Mouse (Mus musculus) Patski (cell line): ENCODE results near the gene Mms19. TPM values are rescaled to one million over a fixed set of nuclear protein-coding genes. Genes with fewer than 3 reads are reported as not detected.

Source experiments
- ATAC-seq: fragments of 100-300 bp; one replicate; pipeline ENCODE4 v1.8.0; 2021
- CTCF ChIA-PET: fragments of 350-600 bp; sonication (Branson Sonifier 250); formaldehyde crosslinking; loops from one replicate; lab custom pipeline; 2022; ENCODE audit warnings: inconsistent platforms; lab: Charles Lee
- POLR2A ChIA-PET: fragments of 350-600 bp; sonication (Branson Sonifier 250); formaldehyde crosslinking; loops from one replicate; lab custom pipeline; 2022; ENCODE audit warnings: antibody characterized with exemption, inconsistent platforms; lab: Charles Lee
- DNase-seq: peaks from one replicate; pipeline ENCODE4 v3.0.0-alpha.2; 2011; ENCODE audit warnings: low read depth, low spot score
- H3K27me3 ChIP-seq: fragments of 371-371 bp; one replicate; pipeline ENCODE4 v1.5.1; 2021
- CTCF ChIP-seq: fragments of 100-300 bp; IDR thresholded peaks from one replicate; pipeline ENCODE4 v1.5.1; 2021
- in situ Hi-C: fragments of 300-500 bp; cut with MboI; formaldehyde crosslinking; loops from 3 replicates; pipeline ENCODE4 v1.11.1; 2018; ENCODE audit warnings: low pct_unique_long_range_greater_than_20kb, mixed read lengths
- polyA plus RNA-seq: library from polyadenylated mRNA; unstranded; gene quantifications from one replicate; pipeline ENCODE4 v1.2.3, GENCODE M21; 2021

Gene Mms19
- polyA plus RNA-seq, 1 experiment from 2014 or later: 56.8 TPM

- ATAC-seq (no peak), DNase-seq (no peak)
- in situ Hi-C loops: loop anchor here (5.0 kb wide), 1 partner anchor 37 kb away; no protein-coding TSS in a partner anchor
- TF ChIP-seq CTCF: no peak
- CTCF ChIA-PET: interaction anchor here (0.7 to 4.9 kb wide), 5 partner anchors 26 to 177 kb away, joined by 3 to 19 read pairs (median 6); no protein-coding TSS in a partner anchor
- H3K27me3 ChIP-seq: no peaks in the 10 kb centered on the region
- POLR2A ChIA-PET: interaction anchor here (0.7 to 1.2 kb wide), 2 partner anchors 9 to 10 kb away, joined by 3 read pairs; no protein-coding TSS in a partner anchor
Observed at GRCm38 (mm10) chr19:41989810-41990209, 8.9 kb upstream of the Mms19 start.

- no peak for TF ChIP-seq CTCF
- H3K27me3 ChIP-seq: no peaks in the 10 kb centered on the region
- in situ Hi-C loops: loop anchor here (5.0 kb wide), 1 partner anchor 40 kb away; no protein-coding TSS in a partner anchor
- ChIA-PET POLR2A (no interaction called here), CTCF (interaction anchor here (3.5 to 4.9 kb wide), 2 partner anchors 28 to 39 kb away, joined by 13 to 19 read pairs; no protein-coding TSS in a partner anchor)
- DNase-seq: no peak
- ATAC-seq: peak; percentile 38
Observed at GRCm38 (mm10) chr19:41987206-41987605, 6.2 kb upstream of the Mms19 start.

- no peak for TF ChIP-seq CTCF
- in situ Hi-C loops: loop anchor here (5.0 kb wide), 1 partner anchor 41 kb away; no protein-coding TSS in a partner anchor
- DNase-seq (no peak), ATAC-seq (no peak)
- POLR2A ChIA-PET: no interaction called here
- CTCF ChIA-PET: no interaction called here
- no peaks in the 10 kb centered on the region for H3K27me3 ChIP-seq
Observed at GRCm38 (mm10) chr19:41985994-41986393, 5.0 kb upstream of the Mms19 start.

GRCm38 (mm10) chr19:41982791-41983150 lies 1.8 kb upstream of the Mms19 start:
- ATAC-seq: no peak
- CTCF ChIA-PET: interaction anchor here (1.0 to 3.5 kb wide), 7 partner anchors 9 to 85 kb away, joined by 3 to 25 read pairs (median 6); partner anchors contain the start of gene Ankrd2
- POLR2A ChIA-PET: interaction anchor here (0.8 to 3.1 kb wide), 4 partner anchors 16 to 44 kb away, joined by 3 to 15 read pairs (median 8); no protein-coding TSS in a partner anchor
- no peak for TF ChIP-seq CTCF
- no peaks in the 10 kb centered on the region for H3K27me3 ChIP-seq
- DNase-seq: no peak
- in situ Hi-C loops: no loop called here

- ATAC-seq (peak; percentile 2), DNase-seq (no peak)
- H3K27me3 ChIP-seq: no peaks in the 10 kb centered on the region
- POLR2A ChIA-PET: interaction anchor here (0.8 to 3.1 kb wide), 4 partner anchors 16 to 44 kb away, joined by 3 to 15 read pairs (median 5); no protein-coding TSS in a partner anchor
- in situ Hi-C loops: no loop called here
- TF ChIP-seq CTCF: no peak
- CTCF ChIA-PET: interaction anchor here (0.7 to 3.5 kb wide), 8 partner anchors 8 to 84 kb away, joined by 3 to 25 read pairs (median 6); partner anchors contain the start of gene Ankrd2
Observed at GRCm38 (mm10) chr19:41981931-41982790, 1.2 kb upstream of the Mms19 start.

- ChIA-PET POLR2A (interaction anchor here (1.0 to 3.1 kb wide), 3 partner anchors 35 to 45 kb away, joined by 4 to 15 read pairs (median 6); no protein-coding TSS in a partner anchor), CTCF (interaction anchor here (1.7 to 3.5 kb wide), 3 partner anchors 38 to 54 kb away, joined by 6 to 25 read pairs (median 9); partner anchors contain the start of gene Ankrd2)
- ATAC-seq (no peak), DNase-seq (no peak)
- H3K27me3 ChIP-seq: no peaks in the 10 kb centered on the region
- no peak for TF ChIP-seq CTCF
- in situ Hi-C loops: no loop called here
Observed at GRCm38 (mm10) chr19:41981595-41981927, 604 bp upstream of the Mms19 start, which contains the start of gene Ubtd1. Ubtd1 (plus strand) TSS chr19:41981763.

GRCm38 (mm10) chr19:41980422-41980818 lies 537 bp downstream of the Mms19 start:
- no peaks in the 10 kb centered on the region for H3K27me3 ChIP-seq
- TF ChIP-seq CTCF: no peak
- ATAC-seq: peak; percentile 1
- DNase-seq: no peak
- POLR2A ChIA-PET: interaction anchor here (0.6 to 1.5 kb wide), 6 partner anchors 9 to 1065 kb away, joined by 3 to 4 read pairs (median 3); no protein-coding TSS in a partner anchor
- CTCF ChIA-PET: interaction anchor here (1.1 to 3.2 kb wide), 3 partner anchors 46 to 86 kb away, joined by 3 to 19 read pairs (median 9); partner anchors contain the start of gene Ankrd2
- in situ Hi-C loops: no loop called here

GRCm38 (mm10) chr19:41973891-41974794 lies 6.8 kb downstream of the Mms19 start:
- no peak for DNase-seq
- TF ChIP-seq CTCF: no peak
- in situ Hi-C loops: no loop called here

GRCm38 (mm10) chr19:41969618-41970017 lies 11.3 kb downstream of the Mms19 start:
- in situ Hi-C loops: no loop called here
- no peak for ATAC-seq
- ChIA-PET POLR2A (interaction anchor here (0.6 to 0.7 kb wide), 2 partner anchors 10 to 37 kb away, joined by 3 to 4 read pairs; no protein-coding TSS in a partner anchor), CTCF (interaction anchor here (0.7 to 1.9 kb wide), 5 partner anchors 8 to 103 kb away, joined by 3 to 4 read pairs (median 3); no protein-coding TSS in a partner anchor)
- no peak for DNase-seq
- no peaks in the 10 kb centered on the region for H3K27me3 ChIP-seq
- no peak for TF ChIP-seq CTCF

More at GRCm38 (mm10) chr19:41973891-41974794, 6.8 kb downstream of the Mms19 start:
- ATAC-seq: no peak
- no peaks in the 10 kb centered on the region for H3K27me3 ChIP-seq
- ChIA-PET POLR2A (interaction anchor here (0.5 kb wide), 1 partner anchor 318 kb away, joined by 3 read pairs; no protein-coding TSS in a partner anchor), CTCF (interaction anchor here (1.1 to 3.5 kb wide), 8 partner anchors 8 to 61 kb away, joined by 3 to 20 read pairs (median 4); no protein-coding TSS in a partner anchor)
